Mouse (Mus musculus): Measurements from ENCODE around the gene Plcl1. TPM values are rescaled to one million over a fixed set of nuclear protein-coding genes. Genes with fewer than 3 reads are reported as not detected.

Gene Plcl1
- polyA plus RNA-seq, 2 experiments, result 0.05 to 0.12 TPM

DNA sequence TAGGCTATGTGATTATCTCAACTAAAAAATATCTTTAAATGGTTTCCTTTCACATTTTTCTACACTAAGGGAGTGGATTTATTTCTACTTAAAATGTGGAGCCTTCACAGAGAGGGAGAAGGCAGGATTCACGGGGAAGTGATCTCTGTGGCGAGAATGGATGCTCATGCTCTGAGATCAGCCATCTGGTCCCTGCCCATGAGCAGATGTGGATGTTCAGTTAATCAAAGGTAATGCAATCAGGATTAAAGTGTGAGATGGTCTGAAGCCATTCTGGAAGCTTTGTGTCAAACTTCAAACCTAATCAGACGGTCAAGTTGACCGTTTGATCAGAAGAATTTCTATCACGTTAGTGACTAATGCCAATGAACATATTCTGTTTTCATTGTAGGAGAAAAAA lies 280.5 kb downstream of the Plcl1 start:
- no peak overlapping the region for H3K4me3 ChIP-seq (ENCODE audit: insufficient read depth in 1 of 2, low read depth in 2 of 2, low read length in 2 of 2)
- no peak overlapping the region for H3K4me2 ChIP-seq (ENCODE audit: low read depth)
- H3K4me1 ChIP-seq (replicated peaks; ENCODE audit: control insufficient read depth in 2 of 2, insufficient read depth in 2 of 2, low read length in 1 of 2), result no peaks in the 10 kb centered on the region
- H3K36me3 ChIP-seq (replicated peaks; ENCODE audit: control insufficient read depth, insufficient read depth, low read depth), result no peaks in the 10 kb centered on the region
- no peak overlapping the region for H3K9ac ChIP-seq (replicated peaks)
- H3K27me3 ChIP-seq (ENCODE audit: control insufficient read depth, insufficient read depth, low read length), result no peaks in the 10 kb centered on the region
- no peak overlapping the region for H3K27ac ChIP-seq
- no peak for ATAC-seq (ENCODE audit: insufficient read depth)
- DNase-seq (ENCODE audit: low read depth in 3 of 3, low spot score in 3 of 3), result no peak
- WGBS (ENCODE audit: insufficient replicate concordance), result 61% methylated on average over 5 of the region's 5 CpGs
- H3K9me3 ChIP-seq (ENCODE audit: control insufficient read depth, low read length), result no peaks in the 10 kb centered on the region
- TF ChIP-seq EP300 (IDR thresholded peaks at IDR 0.05; ENCODE audit: low read depth) (no peak), CTCF (IDR thresholded peaks at IDR 0.05; ENCODE audit: low read depth) (no peak)

DNA sequence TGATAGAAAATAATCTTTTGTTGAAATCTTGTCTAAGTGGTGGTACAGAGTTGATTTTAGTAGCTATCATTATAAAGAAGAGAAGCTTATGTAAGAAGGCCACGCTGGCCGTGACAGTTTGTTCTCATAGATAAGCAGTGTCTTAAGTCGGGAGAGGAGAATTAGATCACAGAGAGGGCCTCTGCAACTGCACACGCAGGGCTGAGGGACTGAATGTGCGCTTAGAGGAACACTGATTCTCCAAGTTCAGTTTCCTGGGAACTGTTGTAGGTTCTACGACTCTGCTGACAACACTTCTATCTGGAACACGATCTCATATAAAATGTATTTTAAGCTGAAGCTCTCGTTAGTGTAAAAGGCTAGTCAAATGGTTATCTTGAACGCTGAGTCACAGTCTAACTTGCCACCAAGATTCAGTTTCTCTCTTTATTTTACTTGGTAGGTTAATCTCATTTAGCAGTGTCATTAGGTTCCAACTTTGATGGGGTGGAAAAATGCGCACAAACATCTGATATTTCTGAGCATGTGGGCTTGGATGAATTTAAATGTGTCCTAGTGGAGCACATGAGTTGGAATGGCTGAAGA lies 288.0 kb downstream of the Plcl1 start:
- H3K27ac ChIP-seq, result no peak overlapping the region
- 30% methylated on average over 10 of the region's 10 CpGs for WGBS (ENCODE audit: insufficient replicate concordance)
- TF ChIP-seq CTCF (IDR thresholded peaks at IDR 0.05; ENCODE audit: low read depth) (no peak), EP300 (IDR thresholded peaks at IDR 0.05; ENCODE audit: low read depth) (no peak)
- DNase-seq (ENCODE audit: low read depth in 3 of 3, low spot score in 3 of 3) (no peak), ATAC-seq (ENCODE audit: insufficient read depth) (no peak)
- H3K4me1 ChIP-seq (replicated peaks; ENCODE audit: control insufficient read depth in 2 of 2, insufficient read depth in 2 of 2, low read length in 1 of 2), result no peaks in the 10 kb centered on the region; a peak in 1 of 4 replicates
- H3K4me2 ChIP-seq (ENCODE audit: low read depth), result no peak overlapping the region
- H3K4me3 ChIP-seq (ENCODE audit: insufficient read depth in 1 of 2, low read depth in 2 of 2, low read length in 2 of 2), result no peak overlapping the region
- H3K9ac ChIP-seq (replicated peaks), result no peak overlapping the region
- H3K9me3 ChIP-seq (ENCODE audit: control insufficient read depth, low read length), result no peaks in the 10 kb centered on the region
- H3K27me3 ChIP-seq (ENCODE audit: control insufficient read depth, insufficient read depth, low read length), result no peaks in the 10 kb centered on the region
- no peaks in the 10 kb centered on the region for H3K36me3 ChIP-seq (replicated peaks; ENCODE audit: control insufficient read depth, insufficient read depth, low read depth)

DNA sequence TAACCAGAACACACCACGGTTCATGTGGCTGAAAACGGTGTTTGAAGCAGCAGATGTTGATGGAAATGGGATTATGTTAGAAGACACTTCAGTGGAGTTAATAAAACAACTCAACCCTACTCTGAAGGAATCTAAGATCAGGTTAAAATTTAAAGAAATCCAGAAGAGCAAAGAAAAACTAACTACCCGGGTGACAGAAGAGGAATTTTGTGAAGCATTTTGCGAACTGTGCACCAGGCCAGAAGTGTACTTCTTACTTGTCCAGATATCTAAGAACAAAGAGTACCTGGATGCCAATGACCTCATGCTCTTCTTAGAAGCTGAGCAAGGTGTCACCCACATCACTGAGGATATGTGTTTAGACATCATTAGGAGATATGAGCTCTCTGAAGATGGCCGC lies 290.5 kb downstream of the Plcl1 start:
- Histone ChIP-seq H3K4me2 (ENCODE audit: low read depth) (no peak overlapping the region), H3K4me1 (replicated peaks; ENCODE audit: control insufficient read depth in 2 of 2, insufficient read depth in 2 of 2, low read length in 1 of 2) (no peaks in the 10 kb centered on the region; a peak in 1 of 4 replicates), H3K27ac (no peak overlapping the region), H3K9ac (replicated peaks) (no peak overlapping the region), H3K9me3 (ENCODE audit: control insufficient read depth, low read length) (no peaks in the 10 kb centered on the region), H3K4me3 (ENCODE audit: insufficient read depth in 1 of 2, low read depth in 2 of 2, low read length in 2 of 2) (no peak overlapping the region), H3K27me3 (ENCODE audit: control insufficient read depth, insufficient read depth, low read length) (no peaks in the 10 kb centered on the region), H3K36me3 (replicated peaks; ENCODE audit: control insufficient read depth, insufficient read depth, low read depth) (no peaks in the 10 kb centered on the region)
- 75% methylated on average over 5 of the region's 5 CpGs for WGBS (ENCODE audit: insufficient replicate concordance)
- TF ChIP-seq EP300 (IDR thresholded peaks at IDR 0.05; ENCODE audit: low read depth), result no peak
- TF ChIP-seq CTCF (IDR thresholded peaks at IDR 0.05; ENCODE audit: low read depth), result no peak
- no peak for DNase-seq (ENCODE audit: low read depth in 3 of 3, low spot score in 3 of 3)
- no peak for ATAC-seq (ENCODE audit: insufficient read depth)

DNA sequence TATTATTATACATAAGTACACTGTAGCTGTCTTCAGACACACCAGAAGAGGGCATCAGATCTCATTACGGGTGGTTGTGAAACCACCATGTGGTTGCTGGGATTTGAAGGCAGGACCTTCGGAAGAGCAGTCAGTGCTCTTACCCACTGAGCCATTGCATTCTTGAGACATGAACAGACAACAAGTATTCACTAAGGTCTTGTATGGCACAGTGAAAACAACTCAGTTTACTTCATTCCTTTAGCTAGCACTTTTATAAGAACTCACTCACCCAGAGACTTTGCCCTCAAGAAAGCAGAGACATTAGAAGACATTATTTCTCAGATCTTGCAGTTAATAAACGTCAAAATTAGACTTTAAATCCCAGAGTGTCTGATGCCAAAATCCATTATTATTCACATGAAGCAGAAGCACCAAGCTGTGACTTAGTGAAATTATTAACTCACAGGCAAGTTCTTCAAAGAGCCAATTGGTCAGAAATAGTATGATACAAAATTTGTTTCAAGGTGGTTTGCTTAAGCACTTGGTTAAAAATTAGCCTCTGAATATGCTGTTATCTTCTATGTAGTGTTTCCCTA lies 293.8 kb downstream of the Plcl1 start:
- 61% methylated on average over 3 of the region's 3 CpGs for WGBS (ENCODE audit: insufficient replicate concordance)
- no peaks in the 10 kb centered on the region for H3K27me3 ChIP-seq (ENCODE audit: control insufficient read depth, insufficient read depth, low read length)
- no peak overlapping the region for H3K27ac ChIP-seq
- no peaks in the 10 kb centered on the region for H3K4me1 ChIP-seq (replicated peaks; ENCODE audit: control insufficient read depth in 2 of 2, insufficient read depth in 2 of 2, low read length in 1 of 2)
- TF ChIP-seq EP300 (IDR thresholded peaks at IDR 0.05; ENCODE audit: low read depth) (no peak), CTCF (IDR thresholded peaks at IDR 0.05; ENCODE audit: low read depth) (no peak)
- no peaks in the 10 kb centered on the region for H3K9me3 ChIP-seq (ENCODE audit: control insufficient read depth, low read length)
- H3K4me3 ChIP-seq (ENCODE audit: insufficient read depth in 1 of 2, low read depth in 2 of 2, low read length in 2 of 2), result no peak overlapping the region
- H3K9ac ChIP-seq (replicated peaks), result no peak overlapping the region
- H3K36me3 ChIP-seq (replicated peaks; ENCODE audit: control insufficient read depth, insufficient read depth, low read depth), result no peaks in the 10 kb centered on the region
- H3K4me2 ChIP-seq (ENCODE audit: low read depth), result no peak overlapping the region
- ATAC-seq (ENCODE audit: insufficient read depth) (no peak), DNase-seq (ENCODE audit: low read depth in 3 of 3, low spot score in 3 of 3) (no peak)

DNA sequence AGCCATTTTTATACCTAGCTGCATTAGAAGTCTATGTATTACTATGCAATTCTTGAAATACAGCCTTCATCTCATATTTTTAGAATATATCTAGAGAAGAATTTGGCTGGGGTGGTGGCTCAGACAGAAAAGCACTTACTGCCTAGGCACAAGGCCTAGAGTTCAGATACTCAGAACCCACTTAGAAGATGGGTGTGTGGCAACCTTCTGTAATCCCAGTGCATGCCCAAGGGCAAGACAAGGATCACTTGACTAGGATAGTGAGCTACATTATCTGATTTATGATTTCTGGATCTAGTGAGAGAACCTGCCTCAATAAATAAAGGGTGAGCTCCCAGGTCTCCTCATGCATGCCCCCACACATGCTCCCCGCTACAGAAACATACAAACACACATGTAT lies 294.3 kb downstream of the Plcl1 start:
- ATAC-seq (ENCODE audit: insufficient read depth) (no peak), DNase-seq (ENCODE audit: low read depth in 3 of 3, low spot score in 3 of 3) (no peak)
- 78% methylated on average over 1 of the region's 1 CpGs for WGBS (ENCODE audit: insufficient replicate concordance)
- no peak for TF ChIP-seq CTCF (IDR thresholded peaks at IDR 0.05; ENCODE audit: low read depth)
- TF ChIP-seq EP300 (IDR thresholded peaks at IDR 0.05; ENCODE audit: low read depth), result no peak
- H3K36me3 ChIP-seq (replicated peaks; ENCODE audit: control insufficient read depth, insufficient read depth, low read depth), result no peaks in the 10 kb centered on the region
- H3K9me3 ChIP-seq (ENCODE audit: control insufficient read depth, low read length), result no peaks in the 10 kb centered on the region
- no peak overlapping the region for H3K4me2 ChIP-seq (ENCODE audit: low read depth)
- H3K27ac ChIP-seq, result no peak overlapping the region
- H3K4me3 ChIP-seq (ENCODE audit: insufficient read depth in 1 of 2, low read depth in 2 of 2, low read length in 2 of 2), result no peak overlapping the region
- no peaks in the 10 kb centered on the region for H3K27me3 ChIP-seq (ENCODE audit: control insufficient read depth, insufficient read depth, low read length)
- H3K4me1 ChIP-seq (replicated peaks; ENCODE audit: control insufficient read depth in 2 of 2, insufficient read depth in 2 of 2, low read length in 1 of 2), result no peaks in the 10 kb centered on the region
- H3K9ac ChIP-seq (replicated peaks), result no peak overlapping the region

All from liver, embryonic 14.5 days (tissue).